Mouse (Mus musculus): ENCODE measurements around the gene Spats2. TPM values are rescaled to one million over a fixed set of nuclear protein-coding genes. Genes with fewer than 3 reads are reported as not detected.
"Not testable (repeated sequence)": the region's sequence is repeated elsewhere in the genome, so short reads cannot be mapped to it uniquely, and the experiment has no call there.

Gene Spats2
- polyA plus RNA-seq, 1 experiment from 2014 or later, result 38.9 TPM

- not testable (repeated sequence) for H3K27me3 ChIP-seq; H3K9ac ChIP-seq; H3K9me3 ChIP-seq; ATAC-seq (ENCODE audit: borderline replicate concordance, extremely low read depth, low FRiP score, low TSS enrichment); H3K4me2 ChIP-seq; H3K4me1 ChIP-seq; H3K27ac ChIP-seq; H3K4me3 ChIP-seq
- 69% methylated on average over 10 of the region's 10 CpGs for WGBS
- peaks cover 18% of the 10 kb centered on the region; the same call in 1 of the 2 replicates for H3K36me3 ChIP-seq
Measured at GRCm38 (mm10) chr15:99154515-99154914, 28.8 kb downstream of the Spats2 start.

- no peaks in the 10 kb centered on the region for H3K4me1 ChIP-seq
- H3K9me3 ChIP-seq, result no peaks in the 10 kb centered on the region
- no peak overlapping the region for H3K27ac ChIP-seq
- no peak overlapping the region for H3K4me3 ChIP-seq
- 65% methylated on average over 12 of the region's 12 CpGs for WGBS
- no peak overlapping the region for H3K9ac ChIP-seq
- ATAC-seq (ENCODE audit: borderline replicate concordance, extremely low read depth, low FRiP score, low TSS enrichment), result no peak
- peaks cover 18% of the 10 kb centered on the region for H3K36me3 ChIP-seq
- no peaks in the 10 kb centered on the region for H3K27me3 ChIP-seq
- H3K4me2 ChIP-seq, result no peak overlapping the region
Measured at GRCm38 (mm10) chr15:99163512-99164365, 38.0 kb downstream of the Spats2 start.

GRCm38 (mm10) chr15:99172131-99172530 lies 46.4 kb downstream of the Spats2 start:
- Histone ChIP-seq H3K27me3 (no peaks in the 10 kb centered on the region), H3K9me3 (no peaks in the 10 kb centered on the region), H3K4me3 (no peak overlapping the region), H3K36me3 (peaks cover 50% of the 10 kb centered on the region), H3K4me2 (no peak overlapping the region), H3K4me1 (no peaks in the 10 kb centered on the region), H3K27ac (no peak overlapping the region), H3K9ac (no peak overlapping the region)
- 89% methylated on average over 6 of the region's 6 CpGs for WGBS
- ATAC-seq (ENCODE audit: borderline replicate concordance, extremely low read depth, low FRiP score, low TSS enrichment), result no peak

- no peaks in the 10 kb centered on the region for H3K27me3 ChIP-seq
- no peak overlapping the region for H3K4me2 ChIP-seq
- ATAC-seq (ENCODE audit: borderline replicate concordance, extremely low read depth, low FRiP score, low TSS enrichment), result no peak
- H3K4me3 ChIP-seq, result no peak overlapping the region
- peaks cover 53% of the 10 kb centered on the region for H3K36me3 ChIP-seq
- WGBS, result 89% methylated on average over 1 of the region's 2 CpGs
- no peaks in the 10 kb centered on the region for H3K9me3 ChIP-seq
- no peak overlapping the region for H3K27ac ChIP-seq
- no peaks in the 10 kb centered on the region for H3K4me1 ChIP-seq
- H3K9ac ChIP-seq, result no peak overlapping the region
Measured at GRCm38 (mm10) chr15:99179639-99180038, 53.9 kb downstream of the Spats2 start.

DNA sequence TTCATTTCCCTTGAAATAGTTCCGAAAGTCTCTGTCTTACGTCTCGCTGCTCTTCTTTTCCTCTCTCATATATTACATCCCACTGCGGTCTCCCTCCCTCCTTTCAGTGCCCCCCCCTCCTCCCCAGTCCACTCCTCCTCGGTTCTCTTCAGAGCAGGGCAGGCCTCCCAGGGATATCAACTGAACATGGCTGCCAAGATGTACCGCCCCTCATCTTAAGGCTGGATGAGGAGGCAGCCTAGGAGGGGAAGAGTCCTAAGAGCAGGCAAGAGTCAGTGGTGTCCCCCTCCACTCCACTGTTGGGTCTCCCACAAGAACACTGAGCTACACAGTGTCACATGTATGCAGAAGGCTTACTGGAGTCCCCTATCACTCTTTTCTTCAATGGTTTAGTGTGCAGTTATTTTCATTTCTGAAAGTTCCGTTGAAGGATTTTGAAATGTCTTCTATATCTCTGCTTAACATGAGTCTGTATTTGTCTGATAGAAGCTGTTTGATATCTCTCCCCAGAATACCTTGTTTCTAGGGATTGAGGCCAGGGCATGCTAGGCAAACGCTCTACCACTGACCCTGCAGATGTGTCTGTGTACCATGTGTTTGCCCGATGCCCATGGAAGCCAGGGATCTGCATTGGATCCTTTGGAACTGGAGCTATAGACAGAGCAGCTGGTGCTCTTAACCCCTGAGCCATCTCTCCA lies 58.6 kb downstream of the Spats2 start:
- Histone ChIP-seq H3K4me1 (no peaks in the 10 kb centered on the region), H3K36me3 (peaks cover 71% of the 10 kb centered on the region)

GRCm38 (mm10) chr15:99194358-99194757 lies 68.6 kb downstream of the Spats2 start:
- H3K9ac ChIP-seq, result no peak overlapping the region
- no peaks in the 10 kb centered on the region for H3K9me3 ChIP-seq
- no peak overlapping the region for H3K4me3 ChIP-seq
- H3K36me3 ChIP-seq, result peaks cover 35% of the 10 kb centered on the region
- H3K27me3 ChIP-seq, result no peaks in the 10 kb centered on the region
- ATAC-seq (ENCODE audit: borderline replicate concordance, extremely low read depth, low FRiP score, low TSS enrichment), result no peak
- 76% methylated on average over 10 of the region's 10 CpGs for WGBS
- H3K27ac ChIP-seq, result no peak overlapping the region
- H3K4me1 ChIP-seq, result no peaks in the 10 kb centered on the region
- no peak overlapping the region for H3K4me2 ChIP-seq

More for the DNA sequence above, 58.6 kb downstream of the Spats2 start:
- no peak for ATAC-seq (ENCODE audit: borderline replicate concordance, extremely low read depth, low FRiP score, low TSS enrichment)
- WGBS, result 89% methylated on average over 9 of the region's 9 CpGs
- no peak overlapping the region for H3K27ac ChIP-seq
- H3K9ac ChIP-seq, result no peak overlapping the region
- no peak overlapping the region for H3K4me3 ChIP-seq
- no peaks in the 10 kb centered on the region for H3K9me3 ChIP-seq
- H3K4me2 ChIP-seq, result no peak overlapping the region
- no peaks in the 10 kb centered on the region for H3K27me3 ChIP-seq

GRCm38 (mm10) chr15:99195043-99195442 lies 69.3 kb downstream of the Spats2 start:
- ATAC-seq (ENCODE audit: borderline replicate concordance, extremely low read depth, low FRiP score, low TSS enrichment), result no peak
- WGBS, result 49% methylated on average over 6 of the region's 6 CpGs
- H3K36me3 ChIP-seq, result peaks cover 38% of the 10 kb centered on the region

GRCm38 (mm10) chr15:99198761-99199160 lies 73.0 kb downstream of the Spats2 start:
- Histone ChIP-seq H3K9me3 (no peaks in the 10 kb centered on the region), H3K4me3 (no peak overlapping the region), H3K36me3 (peaks cover 21% of the 10 kb centered on the region), H3K4me2 (no peak overlapping the region), H3K4me1 (no peaks in the 10 kb centered on the region), H3K27me3 (no peaks in the 10 kb centered on the region), H3K27ac (no peak overlapping the region), H3K9ac (no peak overlapping the region)
- ATAC-seq (ENCODE audit: borderline replicate concordance, extremely low read depth, low FRiP score, low TSS enrichment), result no peak

More at GRCm38 (mm10) chr15:99195043-99195442, 69.3 kb downstream of the Spats2 start:
- H3K4me2 ChIP-seq, result no peak overlapping the region
- H3K4me1 ChIP-seq, result no peaks in the 10 kb centered on the region
- no peak overlapping the region for H3K27ac ChIP-seq
- H3K27me3 ChIP-seq, result no peaks in the 10 kb centered on the region
- H3K9me3 ChIP-seq, result no peaks in the 10 kb centered on the region
- H3K9ac ChIP-seq, result no peak overlapping the region
- H3K4me3 ChIP-seq, result no peak overlapping the region

- Histone ChIP-seq H3K9me3 (no peaks in the 10 kb centered on the region), H3K9ac (no peak overlapping the region), H3K4me3 (no peak overlapping the region), H3K36me3 (peaks cover 27% of the 10 kb centered on the region), H3K27ac (no peak overlapping the region), H3K4me1 (peaks cover 4% of the 10 kb centered on the region; the same call in 1 of the 2 replicates), H3K27me3 (no peaks in the 10 kb centered on the region), H3K4me2 (no peak overlapping the region)
- WGBS, result 82% methylated on average over 8 of the region's 8 CpGs
- no peak for ATAC-seq (ENCODE audit: borderline replicate concordance, extremely low read depth, low FRiP score, low TSS enrichment)
Measured at GRCm38 (mm10) chr15:99205959-99206358, 80.2 kb downstream of the Spats2 start.

DNA sequence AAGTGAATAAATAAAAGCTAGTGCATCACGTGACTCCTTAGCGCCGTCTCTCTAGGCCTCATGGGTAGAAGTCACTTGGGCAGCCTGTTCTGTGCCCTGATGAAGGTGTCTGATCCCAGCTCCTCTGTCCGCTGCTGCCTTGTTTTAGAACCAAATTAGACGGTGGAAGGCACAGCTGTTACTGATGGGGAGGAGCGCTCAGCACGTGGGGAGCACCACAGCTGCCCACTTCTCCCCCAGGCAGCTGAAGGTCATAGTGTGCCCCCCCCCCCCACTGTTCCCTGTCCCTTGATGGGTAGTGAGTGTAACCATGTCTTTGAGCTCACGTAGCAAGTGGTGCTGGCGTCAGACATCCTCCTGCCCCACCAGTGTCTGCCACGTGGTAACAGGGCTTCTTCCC lies 87.5 kb downstream of the Spats2 start:
- no peaks in the 10 kb centered on the region for H3K4me1 ChIP-seq
- no peak for ATAC-seq (ENCODE audit: borderline replicate concordance, extremely low read depth, low FRiP score, low TSS enrichment)
- no peak overlapping the region for H3K4me2 ChIP-seq
- no peak overlapping the region for H3K4me3 ChIP-seq
- peaks cover 47% of the 10 kb centered on the region for H3K36me3 ChIP-seq
- no peaks in the 10 kb centered on the region for H3K27me3 ChIP-seq
- no peaks in the 10 kb centered on the region for H3K9me3 ChIP-seq
- H3K9ac ChIP-seq, result no peak overlapping the region
- no peak overlapping the region for H3K27ac ChIP-seq
- 81% methylated on average over 10 of the region's 10 CpGs for WGBS

- H3K9me3 ChIP-seq, result no peaks in the 10 kb centered on the region
- peaks cover 33% of the 10 kb centered on the region for H3K36me3 ChIP-seq
- H3K27ac ChIP-seq, result no peak overlapping the region
- 73% methylated on average over 2 of the region's 2 CpGs for WGBS
- peaks cover 9% of the 10 kb centered on the region for H3K27me3 ChIP-seq
- no peaks in the 10 kb centered on the region for H3K4me1 ChIP-seq
- H3K4me3 ChIP-seq, result no peak overlapping the region
- no peak overlapping the region for H3K9ac ChIP-seq
- ATAC-seq (ENCODE audit: borderline replicate concordance, extremely low read depth, low FRiP score, low TSS enrichment), result no peak
- no peak overlapping the region for H3K4me2 ChIP-seq
Measured at GRCm38 (mm10) chr15:99214941-99215340, 89.2 kb downstream of the Spats2 start.

Measured in lung, embryonic 15.5 days (tissue).